Mouse (Mus musculus) MEL (cell line): ENCODE data around the gene Tpm1.

Source experiments
- CHD1 ChIP-seq: IDR thresholded peaks from 2 replicates; pipeline ENCODE4 v1.6.1; 2012; ENCODE audit warnings: low read depth, mild to moderate bottlenecking, inconsistent platforms, low read length, improper control_type of control experiment
- CHD2 ChIP-seq: IDR thresholded peaks from 2 replicates; pipeline ENCODE4 v1.6.1; 2011; ENCODE audit warnings: low read length, improper control_type of control experiment
- CTCF ChIP-seq, 3 experiments: IDR thresholded peaks in 2 of 3; conservative IDR thresholded peaks in 1 of 3; 2 replicates each; pipeline ENCODE4 v1.5.1; 2011 to 2012; ENCODE audit warnings: low read length in 3 of 3, low read depth in 2 of 3, mild to moderate bottlenecking in 2 of 3, improper control_type of control experiment in 1 of 3, inconsistent platforms in 1 of 3, mixed read lengths in 1 of 3, moderate library complexity in 1 of 3; ENCODE audit not compliant: control insufficient read depth in 1 of 3, insufficient read depth in 1 of 3, poor library complexity in 1 of 3, severe bottlenecking in 1 of 3
- EP300 ChIP-seq, 2 experiments: IDR thresholded peaks; 2 replicates each; pipeline ENCODE4 v1.6.1; 2011; ENCODE audit warnings: improper control_type of control experiment in 2 of 2, low read length in 2 of 2, low read depth in 1 of 2, mild to moderate bottlenecking in 1 of 2
- HCFC1 ChIP-seq: IDR thresholded peaks from 2 replicates; pipeline ENCODE4 v1.6.1; 2012; ENCODE audit warnings: low read depth, mild to moderate bottlenecking, inconsistent platforms, low read length, improper control_type of control experiment, moderate library complexity
- KAT2A ChIP-seq: conservative IDR thresholded peaks from 2 replicates; pipeline ENCODE4 v1.6.1; 2012; ENCODE audit warnings: low read depth, low read length, improper control_type of control experiment, inconsistent platforms
- MYB ChIP-seq: IDR thresholded peaks from 2 replicates; pipeline ENCODE4 v1.6.1; 2011; ENCODE audit warnings: mild to moderate bottlenecking, low read depth, low read length, improper control_type of control experiment
- POLR2A ChIP-seq, 2 experiments: IDR thresholded peaks; 2 replicates each; pipeline ENCODE4 v1.6.1; 2011 to 2012; ENCODE audit warnings: low read length in 2 of 2, mild to moderate bottlenecking in 2 of 2, control low read depth in 1 of 2, improper control_type of control experiment in 1 of 2, low read depth in 1 of 2, moderate library complexity in 1 of 2; ENCODE audit not compliant: control insufficient read depth in 1 of 2, insufficient read depth in 1 of 2, poor library complexity in 1 of 2
- POLR2AphosphoS5 ChIP-seq: IDR thresholded peaks from 2 replicates; pipeline ENCODE4 v1.6.1; 2012; ENCODE audit warnings: low read depth, borderline replicate concordance, mild to moderate bottlenecking, inconsistent platforms, low read length, moderate library complexity, mixed read lengths
- SIN3A ChIP-seq: IDR thresholded peaks from 2 replicates; pipeline ENCODE4 v1.6.1; 2012; ENCODE audit warnings: low read length, improper control_type of control experiment, inconsistent platforms
- TBP ChIP-seq: IDR thresholded peaks from 2 replicates; pipeline ENCODE4 v1.8.0; 2011; ENCODE audit warnings: low read depth, low read length, improper control_type of control experiment
- USF2 ChIP-seq, 2 experiments: IDR thresholded peaks; 2 replicates each; pipeline ENCODE4 v1.6.1; 2011 to 2012; ENCODE audit warnings: improper control_type of control experiment in 2 of 2, low read length in 2 of 2, borderline replicate concordance in 1 of 2, inconsistent platforms in 1 of 2, low read depth in 1 of 2, mild to moderate bottlenecking in 1 of 2; ENCODE audit not compliant: insufficient read depth in 1 of 2
- ZC3H11A ChIP-seq: IDR thresholded peaks from 2 replicates; pipeline ENCODE4 v1.6.1; 2012; ENCODE audit warnings: low read depth, mild to moderate bottlenecking, inconsistent platforms, low read length, improper control_type of control experiment
- ZMIZ1 ChIP-seq: IDR thresholded peaks from 2 replicates; pipeline ENCODE4 v1.6.1; 2012; ENCODE audit warnings: low read depth, mild to moderate bottlenecking, inconsistent platforms, low read length, improper control_type of control experiment, moderate library complexity

DNA sequence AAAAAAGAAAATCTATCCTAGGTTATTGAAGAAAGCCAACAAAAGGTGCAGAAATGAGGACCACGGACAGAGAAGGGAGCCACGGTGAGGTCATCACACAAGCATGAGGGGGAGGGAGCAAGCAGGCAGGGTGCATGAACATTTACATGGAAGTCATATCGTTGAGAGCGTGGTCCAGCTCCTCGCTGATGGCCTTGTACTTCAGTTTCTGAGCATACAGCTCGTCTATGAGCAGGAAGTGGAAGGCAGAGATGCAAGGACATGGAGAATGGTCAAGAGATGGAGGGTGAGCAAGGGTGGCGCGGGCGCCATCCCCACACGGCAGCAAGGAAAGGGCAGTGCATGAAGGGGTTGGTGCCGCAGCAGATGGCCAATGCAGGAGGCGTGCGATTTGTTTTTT is 19.7 kb downstream of the Tpm1 start:
- TF ChIP-seq HCFC1 (no peak), KAT2A (no peak), ZMIZ1 (no peak), SIN3A (no peak), POLR2A (IDR thresholded peaks at IDR 0.05; ENCODE audit: control insufficient read depth in 1 of 2, insufficient read depth in 1 of 2, low read depth in 1 of 2, low read length in 2 of 2, poor library complexity in 1 of 2) (no peak), ZC3H11A (no peak), CHD1 (no peak), POLR2AphosphoS5 (no peak), CHD2 (no peak), CTCF (IDR thresholded peaks at IDR 0.05 in 2 of 3, conservative IDR thresholded peaks at IDR 0.05 in 1 of 3; ENCODE audit: control insufficient read depth in 1 of 3, insufficient read depth in 1 of 3, low read depth in 2 of 3, low read length in 3 of 3, poor library complexity in 1 of 3, severe bottlenecking in 1 of 3) (no peak), USF2 (IDR thresholded peaks at IDR 0.05; ENCODE audit: borderline replicate concordance in 1 of 2, insufficient read depth in 1 of 2, low read depth in 1 of 2, low read length in 2 of 2) (no peak), TBP (no peak), MYB (no peak), EP300 (IDR thresholded peaks at IDR 0.05; ENCODE audit: low read depth in 1 of 2, low read length in 2 of 2) (no peak)
